Mouse (Mus musculus) urinary bladder, adult 2 months (tissue): ENCODE data around the gene Peli2. TPM values are rescaled to one million over a fixed set of nuclear protein-coding genes. Genes with fewer than 3 reads are reported as not detected.

ENCODE experiments used
- DNase-seq: peaks from one replicate; pipeline ENCODE4 v3.0.0; 2022; ENCODE audit warnings: low spot score
- polyA plus RNA-seq: library from polyadenylated mRNA; depleted of rRNA; stranded (reverse); fragments of >200 nt; gene quantifications from 2 replicates; pipeline ENCODE4 v1.2.3, GENCODE M21; 2012

Peli2 gene
- polyA plus RNA-seq, 1 experiment, result 25.0 TPM

- no peak for DNase-seq
Observed at GRCm38 (mm10) chr14:48189330-48189729, 68.7 kb downstream of the Peli2 start.

DNA sequence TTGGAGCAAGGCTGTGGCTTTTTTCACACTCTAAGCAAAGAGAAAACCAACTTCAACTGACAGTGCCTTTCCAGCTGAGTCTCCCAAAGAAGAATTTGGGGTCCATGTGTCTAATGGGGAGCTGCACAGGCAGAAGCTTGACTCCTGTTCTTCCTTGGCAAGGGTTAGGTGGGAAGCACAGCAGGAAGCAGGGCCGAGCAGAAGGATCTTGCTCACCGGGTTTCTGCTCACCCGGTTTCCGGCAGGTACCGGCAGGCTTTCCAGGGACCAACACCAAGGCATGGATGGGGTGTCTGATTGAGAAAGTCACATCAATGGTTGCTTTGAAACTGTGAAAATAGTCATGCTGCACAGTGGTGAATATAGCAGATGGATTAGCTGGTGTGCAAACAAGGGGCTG, 70.3 kb downstream of the Peli2 start:
- DNase-seq, result no peak

DNA sequence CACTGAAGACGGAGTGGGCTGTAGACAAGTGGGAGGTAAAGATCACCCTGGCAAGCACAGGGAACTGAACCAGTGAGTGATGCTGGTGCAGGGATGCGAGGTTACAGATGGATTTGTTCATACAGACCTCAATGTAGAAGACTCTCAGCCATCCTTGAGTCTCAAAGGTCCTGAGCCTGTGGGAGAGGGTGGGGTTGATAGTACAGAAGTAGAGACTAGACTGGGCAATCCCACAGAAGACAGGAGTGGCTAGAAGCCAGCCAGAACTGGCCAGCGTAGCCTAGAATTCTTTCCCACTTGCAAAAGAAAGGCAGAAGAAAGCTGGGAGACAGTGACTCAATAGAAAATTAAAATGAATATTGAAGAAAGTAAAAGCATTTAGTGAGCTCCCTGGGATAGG, 71.3 kb downstream of the Peli2 start:
- no peak for DNase-seq

DNA sequence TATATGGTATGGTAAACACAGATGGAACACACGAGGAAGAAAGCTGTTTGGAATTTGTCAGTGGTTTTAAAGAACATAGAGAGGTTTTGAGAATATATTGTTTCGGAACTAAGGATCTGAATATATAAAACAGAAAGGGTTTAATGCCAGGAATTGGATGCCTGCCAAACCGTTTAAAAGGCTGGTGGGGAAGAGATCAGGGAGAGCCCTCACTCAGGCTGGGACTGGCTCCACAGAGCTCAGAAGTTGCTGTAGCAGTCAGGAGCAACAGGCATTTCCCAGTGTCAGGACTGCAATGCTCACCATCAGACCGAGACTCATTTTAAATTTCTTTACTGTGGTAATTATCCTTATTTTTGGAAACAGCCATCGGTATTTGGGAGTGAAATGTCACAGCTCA, 76.2 kb downstream of the Peli2 start:
- no peak for DNase-seq

DNA sequence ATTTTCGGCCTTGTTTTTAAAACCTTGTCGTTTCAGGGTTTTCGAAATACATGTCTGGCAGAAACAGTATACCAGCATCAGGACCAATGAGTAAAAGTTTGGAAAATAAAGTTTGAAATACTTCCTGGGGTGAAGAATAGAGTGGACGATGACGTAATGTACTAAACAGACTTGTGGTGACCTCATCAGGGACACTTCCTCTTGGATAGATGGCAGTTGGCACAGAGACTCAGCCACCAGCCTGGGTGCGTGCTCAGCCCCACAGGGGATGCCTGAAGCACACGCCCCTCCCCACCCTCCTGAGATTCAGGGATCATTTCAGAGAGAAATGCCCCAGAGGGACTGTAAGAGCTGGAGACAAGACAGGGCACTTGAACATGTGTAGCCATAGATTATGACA, 76.7 kb downstream of the Peli2 start:
- DNase-seq, result no peak

DNA sequence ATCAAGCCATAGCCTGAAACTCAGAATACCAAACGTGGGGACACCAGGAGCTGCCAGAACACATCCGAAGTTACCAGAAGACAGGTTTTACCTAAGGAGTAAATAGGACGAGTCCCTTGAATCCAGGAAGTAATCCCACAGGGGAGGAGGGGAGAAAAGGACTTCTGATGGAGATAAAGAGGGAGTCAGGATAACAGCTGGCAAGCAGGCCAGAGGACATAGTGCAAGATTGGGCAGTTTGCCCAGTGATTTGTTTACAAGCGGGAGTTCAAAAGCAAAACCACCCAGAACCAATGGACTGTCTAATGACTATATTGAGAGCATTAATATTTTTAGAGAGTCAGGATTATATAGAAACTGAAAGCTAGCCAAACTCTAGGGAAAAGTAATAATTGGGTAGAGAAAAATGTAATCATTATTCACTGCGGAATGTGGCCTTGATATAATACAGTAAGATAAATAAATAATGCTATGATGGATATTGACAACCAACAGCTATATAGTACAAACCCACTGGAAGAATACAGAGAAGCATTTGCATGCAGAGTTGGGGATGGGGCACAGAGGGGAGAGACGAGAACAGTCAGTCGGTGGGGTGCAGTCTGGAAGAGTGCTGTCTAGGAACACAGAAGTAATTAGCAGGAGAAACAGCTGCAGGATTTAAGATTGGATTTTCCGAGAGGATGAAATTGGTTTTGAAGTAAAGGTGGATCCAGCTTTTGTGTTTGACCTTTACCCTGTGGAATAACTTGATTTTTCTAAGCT, 77.7 kb downstream of the Peli2 start:
- DNase-seq, result no peak

GRCm38 (mm10) chr14:48198957-48199356, 78.3 kb downstream of the Peli2 start:
- DNase-seq, result no peak

GRCm38 (mm10) chr14:48199506-48199905, 78.9 kb downstream of the Peli2 start:
- DNase-seq, result no peak

DNA sequence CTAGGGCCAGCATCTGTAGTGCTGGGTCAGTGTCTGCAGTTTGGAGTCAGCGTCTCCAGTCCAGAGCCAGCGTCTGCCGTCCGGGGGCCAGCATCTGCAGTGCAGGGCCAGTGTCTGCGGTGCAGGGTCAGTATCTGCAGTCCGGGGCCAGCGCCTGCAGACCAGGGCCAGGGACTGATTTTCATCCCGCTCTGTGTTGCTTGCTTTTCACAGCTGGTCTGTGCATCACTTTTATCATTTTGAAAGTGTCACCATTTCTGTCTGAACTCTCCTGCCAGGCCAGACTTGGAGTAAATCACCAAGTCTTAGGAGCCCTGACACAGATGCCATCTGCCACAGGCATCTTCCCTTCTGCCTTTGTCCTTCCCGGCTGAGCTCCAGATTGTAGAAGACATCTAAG, 79.7 kb downstream of the Peli2 start:
- DNase-seq, result no peak

DNA sequence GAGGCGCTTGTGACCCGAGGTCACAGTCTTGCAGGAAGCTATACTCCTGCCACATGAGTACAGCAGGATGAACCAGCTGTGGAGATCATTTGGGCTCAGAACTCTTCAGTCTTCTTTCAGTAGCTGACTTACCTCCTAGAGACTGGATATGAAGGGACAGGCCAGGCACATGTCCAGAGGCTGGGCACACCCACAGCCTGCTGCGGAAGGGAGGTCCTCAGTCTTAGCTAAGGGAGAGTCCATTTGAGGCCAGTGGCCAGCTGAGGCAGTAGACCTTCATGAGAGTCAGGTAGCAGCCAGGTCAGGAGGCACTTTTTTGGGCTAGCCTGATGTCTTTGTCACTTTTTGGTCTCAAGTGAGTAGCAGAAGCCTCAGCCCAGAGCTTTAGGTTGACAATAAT, 80.2 kb downstream of the Peli2 start:
- no peak for DNase-seq

DNA sequence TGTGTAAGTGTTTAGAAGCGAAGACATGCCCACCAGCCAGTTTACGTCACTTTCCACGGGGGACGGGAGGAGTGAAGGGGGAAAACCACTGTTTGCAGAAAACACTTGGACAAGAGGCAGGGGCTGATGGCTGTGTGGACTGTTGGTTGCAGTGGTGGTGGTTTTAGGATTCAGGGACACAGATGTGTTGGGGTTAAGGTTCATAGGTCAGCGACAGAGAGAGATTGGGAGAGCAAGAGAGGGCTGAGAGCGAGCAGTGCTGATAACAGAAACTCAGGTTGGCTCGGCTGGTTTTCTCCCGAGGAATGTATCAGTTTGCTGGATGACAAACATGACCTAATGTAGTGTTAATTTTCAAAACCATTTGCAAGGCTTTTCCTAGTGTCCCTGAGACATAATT, 80.8 kb downstream of the Peli2 start:
- DNase-seq, result no peak

GRCm38 (mm10) chr14:48202096-48203036, 81.7 kb downstream of the Peli2 start:
- DNase-seq, result no peak

- no peak for DNase-seq
Observed at GRCm38 (mm10) chr14:48205044-48205443, 84.4 kb downstream of the Peli2 start.

GRCm38 (mm10) chr14:48205635-48206034, 85.0 kb downstream of the Peli2 start:
- DNase-seq, result peak; percentile 13

- DNase-seq, result no peak
Observed at GRCm38 (mm10) chr14:48207119-48207518, 86.5 kb downstream of the Peli2 start.

DNA sequence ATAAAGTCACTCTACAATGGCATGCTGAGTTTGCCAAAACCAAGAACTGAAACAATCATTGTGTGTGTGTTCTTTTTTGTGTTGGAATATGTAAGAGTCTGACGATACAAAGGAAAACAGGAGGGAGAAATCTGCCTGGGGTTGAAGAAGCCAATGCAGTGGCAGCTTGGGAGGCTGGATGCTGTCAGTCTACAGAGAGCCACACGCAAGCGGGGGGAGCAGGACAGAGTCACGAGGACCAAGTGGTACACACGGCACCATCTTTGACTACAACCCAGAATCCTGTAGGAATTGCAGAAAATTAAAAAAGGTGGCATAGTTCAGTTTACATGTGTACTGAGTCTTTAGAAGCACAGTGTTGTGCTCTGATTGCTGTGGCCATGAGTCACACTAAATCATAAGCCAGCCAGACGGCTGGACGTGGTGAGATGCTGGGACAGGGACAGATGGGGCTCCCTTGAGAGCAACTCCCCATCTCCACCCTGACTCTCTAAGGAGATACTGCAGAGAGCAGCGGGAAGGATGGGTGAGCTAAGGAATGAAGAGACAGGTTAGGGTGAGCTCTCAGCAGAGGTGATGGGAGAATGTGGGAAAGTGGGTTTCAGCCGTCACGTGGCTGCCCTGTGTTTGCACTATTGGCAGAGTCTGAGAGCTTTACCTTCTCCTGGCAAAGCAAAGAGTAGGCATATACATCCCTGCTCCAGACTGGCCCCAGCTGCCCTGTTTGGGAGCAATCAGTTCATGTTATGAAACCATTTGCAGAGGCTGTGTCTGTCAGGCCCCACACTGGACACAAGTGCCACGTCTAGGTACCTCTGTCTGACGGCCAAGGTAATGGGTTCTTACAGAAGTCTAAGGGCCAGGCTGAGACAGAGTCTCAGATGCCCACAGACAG, 87.4 kb downstream of the Peli2 start:
- no peak for DNase-seq

DNA sequence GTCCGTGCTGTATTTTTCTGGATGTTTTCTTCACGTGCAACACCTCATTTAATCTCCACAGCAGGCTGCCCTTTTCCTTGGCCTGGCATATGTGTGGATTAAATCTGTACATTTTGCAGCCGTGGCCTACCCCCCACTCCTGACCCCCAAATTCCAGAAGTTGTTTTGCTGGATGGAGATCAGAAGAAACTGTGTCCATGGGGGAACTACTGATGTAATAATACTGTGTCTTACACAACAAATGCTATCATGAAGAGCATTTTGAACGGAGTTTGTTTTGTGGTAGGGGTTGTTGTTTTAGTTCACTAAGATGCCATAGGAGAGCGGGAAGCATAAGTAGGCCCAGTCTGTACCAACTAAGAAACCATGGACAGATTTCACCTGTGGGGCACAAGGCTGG, 88.8 kb downstream of the Peli2 start:
- no peak for DNase-seq

DNA sequence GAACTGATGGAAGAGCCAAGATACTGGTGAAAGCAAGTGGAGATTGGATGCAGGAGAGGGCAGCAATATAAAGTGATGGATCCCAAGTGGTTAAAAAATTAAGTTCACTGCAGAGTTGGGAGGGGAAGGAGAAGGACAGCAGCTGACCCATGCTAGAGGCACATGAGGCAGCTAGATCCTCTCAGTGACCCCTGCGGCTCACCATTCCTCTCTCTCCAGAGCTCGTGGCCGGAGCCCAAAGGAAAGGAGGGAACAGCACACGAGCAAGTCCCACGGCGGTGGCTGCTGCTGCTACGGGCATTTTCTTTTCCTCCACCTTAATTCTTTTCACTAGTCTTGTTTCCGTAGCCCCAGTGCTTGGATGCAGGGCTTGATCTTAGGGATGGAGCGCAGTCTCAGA, 89.5 kb downstream of the Peli2 start:
- DNase-seq, result no peak

DNA sequence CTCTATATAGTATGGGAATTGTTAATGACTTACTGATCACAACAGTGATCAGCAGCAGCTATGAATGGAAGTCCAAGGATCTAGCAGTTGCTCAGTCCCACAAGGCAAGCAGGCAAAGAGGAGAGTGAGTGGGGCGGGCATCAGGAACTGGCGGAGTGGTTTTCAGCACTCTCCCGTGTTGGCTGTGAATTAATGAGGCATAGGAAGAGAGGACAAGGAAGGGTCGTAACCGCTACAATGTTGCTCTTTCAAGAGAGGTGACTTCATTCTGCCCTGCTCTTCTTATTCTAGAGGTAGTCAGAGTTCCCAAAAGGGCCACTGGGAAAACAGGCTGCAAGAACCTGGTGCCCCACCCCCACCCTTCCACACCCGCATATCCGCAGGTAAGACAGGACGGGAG, 90.9 kb downstream of the Peli2 start:
- no peak for DNase-seq

DNA sequence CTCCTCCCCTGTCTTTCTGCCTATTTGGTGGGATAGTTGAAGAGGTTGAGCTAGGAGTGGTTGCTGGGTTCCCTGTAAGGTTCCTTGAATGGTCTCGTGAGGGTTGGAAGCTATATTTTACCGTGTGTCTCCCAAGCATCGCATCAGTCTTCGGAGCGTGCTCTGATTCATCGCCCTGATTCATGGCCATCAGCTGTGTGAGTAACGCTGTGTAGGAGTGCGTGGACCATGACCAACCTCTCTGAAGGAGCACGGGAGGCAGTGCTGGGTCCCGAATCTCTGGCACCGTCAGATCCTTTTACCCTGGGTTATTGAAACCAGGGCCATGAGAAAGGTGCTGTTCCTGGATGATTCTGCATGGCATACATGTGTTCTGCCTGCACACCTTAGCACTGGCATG, 92.2 kb downstream of the Peli2 start:
- no peak for DNase-seq

DNA sequence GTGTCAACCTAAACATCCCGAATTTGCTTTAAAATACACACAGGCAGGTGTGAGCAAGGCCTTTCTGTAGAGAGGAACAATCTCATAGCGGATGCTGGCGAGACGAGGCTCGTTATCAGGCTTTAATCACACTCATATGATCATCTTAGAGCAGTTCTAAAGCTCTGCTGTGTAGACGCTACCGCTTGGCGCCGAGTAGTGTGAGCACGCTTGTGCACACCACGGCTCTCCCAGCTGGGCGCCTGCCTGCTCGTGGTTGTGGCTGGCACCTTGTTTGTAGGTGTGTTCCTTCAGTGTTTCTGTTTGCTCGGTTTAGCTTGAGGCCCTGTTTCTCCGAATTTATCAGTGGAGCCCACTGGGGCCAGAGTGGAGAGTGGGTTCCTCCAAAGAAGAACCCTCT, 93.0 kb downstream of the Peli2 start:
- no peak for DNase-seq

- DNase-seq, result no peak
Observed at GRCm38 (mm10) chr14:48222051-48222450, 101.4 kb downstream of the Peli2 start.
